Mouse (Mus musculus) adipocyte (in vitro differentiated cells): Measurements from ENCODE around the gene Slit3.

Experiments used
- DNase-seq: peaks from one replicate; pipeline ENCODE4 v3.0.0-alpha.2; 2016; ENCODE audit warnings: low spot score

Slit3 gene

GRCm38 (mm10) chr11:35527816-35528462, 406.9 kb downstream of the Slit3 start:
- no peak for DNase-seq

GRCm38 (mm10) chr11:35535027-35535426, 414.0 kb downstream of the Slit3 start:
- no peak for DNase-seq

GRCm38 (mm10) chr11:35537128-35538088, 416.4 kb downstream of the Slit3 start:
- DNase-seq: no peak

GRCm38 (mm10) chr11:35542731-35543130, 421.7 kb downstream of the Slit3 start:
- DNase-seq: no peak

- DNase-seq: no peak
Observed at GRCm38 (mm10) chr11:35544112-35545064, 423.4 kb downstream of the Slit3 start.

GRCm38 (mm10) chr11:35546081-35546822, 425.2 kb downstream of the Slit3 start:
- DNase-seq: no peak

- DNase-seq: no peak
Observed at GRCm38 (mm10) chr11:35550036-35550435, 429.0 kb downstream of the Slit3 start.

GRCm38 (mm10) chr11:35556192-35556591, 435.2 kb downstream of the Slit3 start:
- DNase-seq: no peak

GRCm38 (mm10) chr11:35557476-35557875, 436.5 kb downstream of the Slit3 start:
- DNase-seq: no peak

GRCm38 (mm10) chr11:35558311-35558710, 437.3 kb downstream of the Slit3 start:
- no peak for DNase-seq

- no peak for DNase-seq
Observed at GRCm38 (mm10) chr11:35559386-35559785, 438.4 kb downstream of the Slit3 start.

GRCm38 (mm10) chr11:35561760-35562159, 440.7 kb downstream of the Slit3 start:
- no peak for DNase-seq

- DNase-seq: no peak
Observed at GRCm38 (mm10) chr11:35565322-35565721, 444.3 kb downstream of the Slit3 start.

GRCm38 (mm10) chr11:35566686-35567085, 445.7 kb downstream of the Slit3 start:
- no peak for DNase-seq

- DNase-seq: no peak
Observed at GRCm38 (mm10) chr11:35569126-35569916, 448.3 kb downstream of the Slit3 start.

GRCm38 (mm10) chr11:35569957-35570356, 448.9 kb downstream of the Slit3 start:
- no peak for DNase-seq

- no peak for DNase-seq
Observed at GRCm38 (mm10) chr11:35571910-35572309, 450.9 kb downstream of the Slit3 start.

- DNase-seq: no peak
Observed at GRCm38 (mm10) chr11:35578796-35579195, 457.8 kb downstream of the Slit3 start.

GRCm38 (mm10) chr11:35582591-35582990, 461.6 kb downstream of the Slit3 start:
- DNase-seq: no peak

- no peak for DNase-seq
Observed at GRCm38 (mm10) chr11:35583633-35584032, 462.6 kb downstream of the Slit3 start.
